Mouse (Mus musculus): ENCODE measurements around the gene Gm21985. TPM values are rescaled to one million over a fixed set of nuclear protein-coding genes. Genes with fewer than 3 reads are reported as not detected.
A peak's percentile ranks its signal among the peaks of the same experiment; 100 is the strongest.
"Not testable (repeated sequence)": the region's sequence is repeated elsewhere in the genome, so short reads cannot be mapped to it uniquely, and the experiment has no call there.

The Gm21985 gene
- total RNA-seq, 1 experiment from 2014 or later: 16.1 TPM

GRCm38 (mm10) chr2:112367726-112368673 is 101.9 kb downstream of the Gm21985 start, which contains the start of gene Emc4:
Gene Emc4, minus strand, starts transcription at chr2:112368027.
- peak; percentile 78 for ATAC-seq (replicated peaks; ENCODE audit: insufficient number of reproducible peaks, low FRiP score, low TSS enrichment, poor library complexity, severe bottlenecking)

GRCm38 (mm10) chr2:112369941-112370340 is 103.8 kb downstream of the Gm21985 start:
- ATAC-seq (replicated peaks; ENCODE audit: insufficient number of reproducible peaks, low FRiP score, low TSS enrichment, poor library complexity, severe bottlenecking): no peak

- ATAC-seq (replicated peaks; ENCODE audit: insufficient number of reproducible peaks, low FRiP score, low TSS enrichment, poor library complexity, severe bottlenecking): no peak
These were observed 107.0 kb downstream of the Gm21985 start for GRCm38 (mm10) chr2:112373141-112373540.

- no peak for ATAC-seq (replicated peaks; ENCODE audit: insufficient number of reproducible peaks, low FRiP score, low TSS enrichment, poor library complexity, severe bottlenecking)
These were observed 108.5 kb downstream of the Gm21985 start for GRCm38 (mm10) chr2:112374610-112375009.

GRCm38 (mm10) chr2:112378973-112379898 is 113.1 kb downstream of the Gm21985 start, which contains the start of gene Katnbl1:
Gene Katnbl1, plus strand, starts transcription at chr2:112379211.
- ATAC-seq (replicated peaks; ENCODE audit: insufficient number of reproducible peaks, low FRiP score, low TSS enrichment, poor library complexity, severe bottlenecking): peak; percentile 94

GRCm38 (mm10) chr2:112380131-112380530 is 114.0 kb downstream of the Gm21985 start:
- no peak for ATAC-seq (replicated peaks; ENCODE audit: insufficient number of reproducible peaks, low FRiP score, low TSS enrichment, poor library complexity, severe bottlenecking)

- no peak for ATAC-seq (replicated peaks; ENCODE audit: insufficient number of reproducible peaks, low FRiP score, low TSS enrichment, poor library complexity, severe bottlenecking)
These were observed 115.1 kb downstream of the Gm21985 start for GRCm38 (mm10) chr2:112381219-112381618.

GRCm38 (mm10) chr2:112390843-112391242 is 124.7 kb downstream of the Gm21985 start:
- no peak for ATAC-seq (replicated peaks; ENCODE audit: insufficient number of reproducible peaks, low FRiP score, low TSS enrichment, poor library complexity, severe bottlenecking)

- no peak for ATAC-seq (replicated peaks; ENCODE audit: insufficient number of reproducible peaks, low FRiP score, low TSS enrichment, poor library complexity, severe bottlenecking)
These were observed 125.4 kb downstream of the Gm21985 start for GRCm38 (mm10) chr2:112391346-112392000.

- no peak for ATAC-seq (replicated peaks; ENCODE audit: insufficient number of reproducible peaks, low FRiP score, low TSS enrichment, poor library complexity, severe bottlenecking)
These were observed 126.6 kb downstream of the Gm21985 start for GRCm38 (mm10) chr2:112392689-112393088.

GRCm38 (mm10) chr2:112393958-112394357 is 127.8 kb downstream of the Gm21985 start:
- no peak for ATAC-seq (replicated peaks; ENCODE audit: insufficient number of reproducible peaks, low FRiP score, low TSS enrichment, poor library complexity, severe bottlenecking)

- ATAC-seq (replicated peaks; ENCODE audit: insufficient number of reproducible peaks, low FRiP score, low TSS enrichment, poor library complexity, severe bottlenecking): no peak
These were observed 130.5 kb downstream of the Gm21985 start for GRCm38 (mm10) chr2:112396649-112397048.

GRCm38 (mm10) chr2:112407030-112407429 is 140.9 kb downstream of the Gm21985 start:
- ATAC-seq (replicated peaks; ENCODE audit: insufficient number of reproducible peaks, low FRiP score, low TSS enrichment, poor library complexity, severe bottlenecking): no peak

- ATAC-seq (replicated peaks; ENCODE audit: insufficient number of reproducible peaks, low FRiP score, low TSS enrichment, poor library complexity, severe bottlenecking): no peak
These were observed 159.2 kb downstream of the Gm21985 start for GRCm38 (mm10) chr2:112425308-112425707.

- ATAC-seq (replicated peaks; ENCODE audit: insufficient number of reproducible peaks, low FRiP score, low TSS enrichment, poor library complexity, severe bottlenecking): not testable (repeated sequence)
These were observed 162.4 kb downstream of the Gm21985 start for GRCm38 (mm10) chr2:112428534-112428933.

GRCm38 (mm10) chr2:112429665-112430064 is 163.6 kb downstream of the Gm21985 start:
- ATAC-seq (replicated peaks; ENCODE audit: insufficient number of reproducible peaks, low FRiP score, low TSS enrichment, poor library complexity, severe bottlenecking): no peak

GRCm38 (mm10) chr2:112430403-112430802 is 164.3 kb downstream of the Gm21985 start:
- ATAC-seq (replicated peaks; ENCODE audit: insufficient number of reproducible peaks, low FRiP score, low TSS enrichment, poor library complexity, severe bottlenecking): no peak

- ATAC-seq (replicated peaks; ENCODE audit: insufficient number of reproducible peaks, low FRiP score, low TSS enrichment, poor library complexity, severe bottlenecking): no peak
These were observed 166.4 kb downstream of the Gm21985 start for GRCm38 (mm10) chr2:112432523-112432922.

- no peak for ATAC-seq (replicated peaks; ENCODE audit: insufficient number of reproducible peaks, low FRiP score, low TSS enrichment, poor library complexity, severe bottlenecking)
These were observed 167.2 kb downstream of the Gm21985 start for GRCm38 (mm10) chr2:112433359-112433758.

Measured in monocyte, adult 5-6 weeks (primary cell).